Mouse (Mus musculus): ENCODE results near the gene Gm3646. TPM values are rescaled to one million over a fixed set of nuclear protein-coding genes. Genes with fewer than 3 reads are reported as not detected.

Gm3646 gene
- polyA plus RNA-seq, 1 experiment: not detected

- TF ChIP-seq POLR2A (IDR thresholded peaks at IDR 0.05; ENCODE audit: borderline replicate concordance, control insufficient read depth, low read depth, low read length): no peak
- no peak for TF ChIP-seq CTCF (IDR thresholded peaks at IDR 0.05; ENCODE audit: control insufficient read depth, insufficient read depth, low read length)
- Histone ChIP-seq H3K4me1 (ENCODE audit: control insufficient read depth, insufficient read depth, low read length) (0 out of 2 replicates have a peak, but pooled peaks cover 2% of the 10 kb centered on the region), H3K4me3 (replicated peaks; ENCODE audit: control insufficient read depth, low read depth, low read length) (no peak overlapping the region), H3K27ac (ENCODE audit: control insufficient read depth, insufficient read depth, low read depth, low read length, poor library complexity) (no peak overlapping the region)
- WGBS: 67% methylated on average over 6 of the region's 6 CpGs
These were observed 44.9 kb downstream of the Gm3646 start for GRCm38 (mm10) chr1:39760181-39760715.

- no peak overlapping the region for H3K27ac ChIP-seq (ENCODE audit: control insufficient read depth, insufficient read depth, low read depth, low read length, poor library complexity)
- 30% methylated on average over 9 of the region's 9 CpGs for WGBS
These were observed 45.6 kb downstream of the Gm3646 start for GRCm38 (mm10) chr1:39759231-39760175.

GRCm38 (mm10) chr1:39758244-39758643 lies 46.9 kb downstream of the Gm3646 start:
- 0 out of 2 replicates have a peak, but pooled peaks cover 2% of the 10 kb centered on the region for H3K4me1 ChIP-seq (ENCODE audit: control insufficient read depth, insufficient read depth, low read length)
- TF ChIP-seq POLR2A (IDR thresholded peaks at IDR 0.05; ENCODE audit: borderline replicate concordance, control insufficient read depth, low read depth, low read length) (no peak), CTCF (IDR thresholded peaks at IDR 0.05; ENCODE audit: control insufficient read depth, insufficient read depth, low read length) (no peak)
- H3K27ac ChIP-seq (ENCODE audit: control insufficient read depth, insufficient read depth, low read depth, low read length, poor library complexity): no peak overlapping the region
- 83% methylated on average over 9 of the region's 9 CpGs for WGBS
- H3K4me3 ChIP-seq (replicated peaks; ENCODE audit: control insufficient read depth, low read depth, low read length): no peak overlapping the region

More at GRCm38 (mm10) chr1:39759231-39760175, 45.6 kb downstream of the Gm3646 start:
- H3K4me3 ChIP-seq (replicated peaks; ENCODE audit: control insufficient read depth, low read depth, low read length): no peak overlapping the region
- H3K4me1 ChIP-seq (ENCODE audit: control insufficient read depth, insufficient read depth, low read length): 0 out of 2 replicates have a peak, but pooled peaks cover 2% of the 10 kb centered on the region
- no peak for TF ChIP-seq POLR2A (IDR thresholded peaks at IDR 0.05; ENCODE audit: borderline replicate concordance, control insufficient read depth, low read depth, low read length)
- TF ChIP-seq CTCF (IDR thresholded peaks at IDR 0.05; ENCODE audit: control insufficient read depth, insufficient read depth, low read length): no peak

- WGBS: 78% methylated on average over 11 of the region's 11 CpGs
- no peak for TF ChIP-seq POLR2A (IDR thresholded peaks at IDR 0.05; ENCODE audit: borderline replicate concordance, control insufficient read depth, low read depth, low read length)
- no peak for TF ChIP-seq CTCF (IDR thresholded peaks at IDR 0.05; ENCODE audit: control insufficient read depth, insufficient read depth, low read length)
- 0 out of 2 replicates have a peak, but pooled peaks cover 2% of the 10 kb centered on the region for H3K4me1 ChIP-seq (ENCODE audit: control insufficient read depth, insufficient read depth, low read length)
- no peak overlapping the region for H3K4me3 ChIP-seq (replicated peaks; ENCODE audit: control insufficient read depth, low read depth, low read length)
- no peak overlapping the region for H3K27ac ChIP-seq (ENCODE audit: control insufficient read depth, insufficient read depth, low read depth, low read length, poor library complexity)
These were observed 48.2 kb downstream of the Gm3646 start for GRCm38 (mm10) chr1:39756952-39757351.

GRCm38 (mm10) chr1:39754224-39754957 lies 50.7 kb downstream of the Gm3646 start:
- no peaks in the 10 kb centered on the region for H3K4me1 ChIP-seq (ENCODE audit: control insufficient read depth, insufficient read depth, low read length)
- no peak for TF ChIP-seq POLR2A (IDR thresholded peaks at IDR 0.05; ENCODE audit: borderline replicate concordance, control insufficient read depth, low read depth, low read length)
- no peak for TF ChIP-seq CTCF (IDR thresholded peaks at IDR 0.05; ENCODE audit: control insufficient read depth, insufficient read depth, low read length)
- no peak overlapping the region for H3K27ac ChIP-seq (ENCODE audit: control insufficient read depth, insufficient read depth, low read depth, low read length, poor library complexity)
- 30% methylated on average over 13 of the region's 13 CpGs for WGBS
- no peak overlapping the region for H3K4me3 ChIP-seq (replicated peaks; ENCODE audit: control insufficient read depth, low read depth, low read length)

Other genes starting within 250 kb of the Gm3646 start
- 4.9 and 12.8 TPM in 2 replicates for gene Rnf149, start 227.9 kb downstream of the Gm3646 start, polyA plus RNA-seq (2011; ENCODE audit: insufficient read depth, insufficient read length, low replicate concordance, missing spikeins)
- gene Creg2, start 153.9 kb downstream of the Gm3646 start, polyA plus RNA-seq (2011; ENCODE audit: insufficient read depth, insufficient read length, low replicate concordance, missing spikeins): 0.25 TPM in 1 of 2 replicates, not detected in the other
- gene Rfx8, start 84.3 kb downstream of the Gm3646 start, polyA plus RNA-seq (2011; ENCODE audit: insufficient read depth, insufficient read length, low replicate concordance, missing spikeins): not detected in 2 replicates
- gene Map4k4, start 95.6 kb upstream of the Gm3646 start, polyA plus RNA-seq (2011; ENCODE audit: insufficient read depth, insufficient read length, low replicate concordance, missing spikeins): 51.3 and 69.2 TPM in 2 replicates